Mouse (Mus musculus): ENCODE results near the gene Tars2.
"Not testable (repeated sequence)": the region's sequence is repeated elsewhere in the genome, so short reads cannot be mapped to it uniquely, and the experiment has no call there.

The Tars2 gene

DNA sequence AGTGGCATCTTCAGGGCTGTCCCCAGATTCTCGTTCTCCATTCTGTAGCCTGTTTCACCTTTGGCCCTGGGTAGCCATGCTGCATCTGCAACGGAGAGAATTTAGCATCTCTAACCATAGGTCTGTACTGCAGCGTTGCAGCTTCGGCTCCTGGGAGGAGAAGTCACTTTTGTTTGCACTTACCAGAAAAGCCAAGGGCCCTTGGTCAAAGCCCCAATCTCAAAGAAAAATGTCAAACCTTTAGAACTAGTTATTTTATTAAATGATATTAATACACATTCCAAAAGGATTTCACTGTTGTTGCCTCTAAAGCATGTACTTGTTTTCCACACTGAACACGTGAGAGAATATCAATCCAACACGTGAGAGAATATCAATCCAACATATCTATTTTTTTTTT, at the start of gene Tars2:
Gene Tars2, minus strand, starts transcription at position 101 of the 400 bp plus-strand sequence.
- no peak for DNase-seq (ENCODE audit: low read depth in 2 of 2, low spot score in 2 of 2)

GRCm38 (mm10) chr3:95808384-95808783, 48.4 kb upstream of the Tars2 start:
- DNase-seq (ENCODE audit: low read depth in 2 of 2, low spot score in 2 of 2): no peak

DNA sequence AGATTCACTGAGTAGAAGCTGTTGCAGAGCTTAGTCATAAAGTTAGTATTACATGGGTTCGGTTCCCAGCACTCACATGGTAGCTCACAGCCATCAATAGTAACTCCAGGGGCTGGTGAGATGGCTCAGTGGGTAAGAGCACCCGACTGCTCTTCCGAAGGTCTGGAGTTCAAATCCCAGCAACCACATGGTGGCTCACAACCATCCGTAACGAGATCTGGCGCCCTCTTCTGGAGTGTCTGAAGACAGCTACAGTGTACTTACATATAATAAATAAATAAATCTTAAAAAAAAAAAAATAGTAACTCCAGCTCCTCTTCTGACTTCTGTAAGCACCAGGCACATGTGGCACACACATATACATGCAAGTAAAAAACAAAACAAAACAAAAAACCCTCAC, 47.6 kb upstream of the Tars2 start:
- not testable (repeated sequence) for DNase-seq (ENCODE audit: low read depth in 2 of 2, low spot score in 2 of 2)

- no peak for DNase-seq (ENCODE audit: low read depth in 2 of 2, low spot score in 2 of 2)
These were observed 46.7 kb upstream of the Tars2 start for GRCm38 (mm10) chr3:95806677-95807076.

- DNase-seq (ENCODE audit: low read depth in 2 of 2, low spot score in 2 of 2): no peak
These were observed 43.8 kb upstream of the Tars2 start for GRCm38 (mm10) chr3:95803851-95804250.

- no peak for DNase-seq (ENCODE audit: low read depth in 2 of 2, low spot score in 2 of 2)
These were observed 38.8 kb upstream of the Tars2 start for GRCm38 (mm10) chr3:95798756-95799155.

DNA sequence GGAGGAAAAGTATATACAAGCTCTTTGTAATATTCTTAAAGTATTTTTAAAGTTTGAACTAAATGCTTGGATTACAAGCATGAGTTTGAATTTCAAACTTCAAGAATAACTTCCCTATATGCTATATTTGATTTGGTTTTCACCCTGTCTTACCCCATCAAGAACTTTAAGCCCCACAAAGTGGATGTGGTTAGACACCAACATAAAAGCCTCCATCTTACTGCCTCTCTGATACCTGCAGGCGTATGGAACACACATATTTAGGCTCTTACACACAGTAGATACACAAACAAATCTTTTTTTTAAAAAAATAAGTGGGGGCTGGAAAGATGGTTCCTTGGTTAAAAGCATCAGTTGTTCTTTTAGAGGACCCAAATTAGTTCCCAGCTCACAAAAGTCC, 34.3 kb upstream of the Tars2 start:
- DNase-seq (ENCODE audit: low read depth in 2 of 2, low spot score in 2 of 2): peak in 1 of 2 experiments; percentile 26

- DNase-seq (ENCODE audit: low read depth in 2 of 2, low spot score in 2 of 2): no peak
These were observed 33.7 kb upstream of the Tars2 start for GRCm38 (mm10) chr3:95793662-95794061.

- no peak for DNase-seq (ENCODE audit: low read depth in 2 of 2, low spot score in 2 of 2)
These were observed 25.5 kb upstream of the Tars2 start for GRCm38 (mm10) chr3:95785501-95785900.

GRCm38 (mm10) chr3:95771985-95772384, 12.0 kb upstream of the Tars2 start:
- DNase-seq (ENCODE audit: low read depth in 2 of 2, low spot score in 2 of 2): peak; percentile 25 to 55

- no peak for DNase-seq (ENCODE audit: low read depth in 2 of 2, low spot score in 2 of 2)
These were observed 5.5 kb upstream of the Tars2 start for GRCm38 (mm10) chr3:95765534-95765933.

DNA sequence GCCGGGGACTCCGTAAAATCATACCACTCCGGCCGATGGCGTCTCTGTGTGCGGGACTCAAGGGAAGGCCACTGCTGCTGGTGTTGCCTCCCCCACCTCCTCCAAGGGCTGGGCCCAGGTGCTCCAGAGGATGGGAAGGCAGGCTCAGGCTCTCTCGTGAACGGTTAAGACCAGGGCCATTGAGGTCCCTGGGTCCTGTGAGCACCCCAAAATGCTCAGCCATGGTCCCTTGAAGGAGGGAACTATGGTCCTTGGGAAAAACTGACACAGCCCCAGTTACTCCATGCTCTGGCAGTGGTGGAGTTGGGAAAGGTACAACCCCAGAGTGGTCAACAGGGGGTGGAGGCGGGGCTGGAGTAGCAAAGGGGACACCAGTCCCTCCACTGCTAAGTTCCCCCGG, 3.8 kb upstream of the Tars2 start:
- DNase-seq (ENCODE audit: low read depth in 2 of 2, low spot score in 2 of 2): no peak

DNA sequence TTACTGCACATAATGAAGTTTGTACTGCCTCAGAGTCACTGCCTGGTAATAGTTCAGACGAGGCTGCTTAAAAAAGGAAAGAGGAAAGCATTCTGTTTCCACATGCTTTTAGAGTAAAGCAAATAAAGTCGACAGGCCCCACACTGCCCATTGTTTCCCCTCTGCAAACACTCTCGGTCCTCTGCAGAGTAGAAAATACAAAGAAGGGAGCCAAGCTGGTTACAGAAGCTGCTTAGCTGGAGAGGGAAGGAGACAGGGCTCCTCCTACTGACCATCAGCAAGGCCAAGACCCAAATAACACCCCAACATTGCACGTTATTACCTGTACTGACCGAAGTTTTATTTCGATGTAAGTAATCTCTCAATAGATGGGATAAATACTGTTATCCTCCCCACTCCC, 3.0 kb upstream of the Tars2 start:
- DNase-seq (ENCODE audit: low read depth in 2 of 2, low spot score in 2 of 2): no peak

GRCm38 (mm10) chr3:95761771-95762170, 1.8 kb upstream of the Tars2 start:
- no peak for DNase-seq (ENCODE audit: low read depth in 2 of 2, low spot score in 2 of 2)

DNA sequence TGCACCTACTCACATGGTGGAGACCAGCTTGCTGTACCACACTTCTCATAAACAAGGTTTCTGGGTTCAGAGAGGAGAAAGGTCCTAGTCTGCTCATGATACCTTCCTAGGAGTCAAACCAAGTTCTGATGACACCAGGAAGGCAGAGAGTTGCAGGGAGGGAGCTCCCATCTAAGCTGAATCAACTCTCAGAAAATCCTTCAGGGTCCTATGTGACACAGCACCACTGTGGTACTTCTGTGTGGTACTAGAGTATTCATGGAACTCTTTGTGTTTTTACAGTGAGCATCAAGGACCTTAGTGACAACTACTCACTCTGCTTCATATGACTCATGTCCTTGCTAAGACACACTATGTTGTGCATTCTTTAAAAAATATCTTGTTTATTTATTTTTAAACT, 650 bp upstream of the Tars2 start:
- DNase-seq (ENCODE audit: low read depth in 2 of 2, low spot score in 2 of 2): no peak

- DNase-seq (ENCODE audit: low read depth in 2 of 2, low spot score in 2 of 2): peak; percentile 28 to 47
These were observed 1.4 kb downstream of the Tars2 start for GRCm38 (mm10) chr3:95758467-95759218.

DNA sequence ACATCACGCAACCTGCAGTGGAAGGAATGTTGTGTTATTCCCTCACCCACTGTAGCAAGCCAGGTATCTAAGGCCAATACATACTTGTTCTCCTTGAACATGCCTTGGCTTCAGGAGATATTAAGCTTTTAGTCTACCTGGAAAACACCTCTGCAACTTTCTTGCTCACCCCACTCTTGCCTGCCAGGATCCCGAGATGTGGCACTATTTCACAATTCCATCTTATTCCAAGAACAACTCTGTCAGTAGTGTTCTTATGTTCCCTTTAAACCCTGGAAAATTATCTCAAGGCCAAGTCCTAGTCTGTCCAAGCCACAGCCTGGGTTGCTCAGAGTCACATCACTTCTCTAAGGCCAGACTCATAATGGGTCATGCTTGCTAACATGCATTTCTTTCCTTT, 3.2 kb downstream of the Tars2 start:
- no peak for DNase-seq (ENCODE audit: low read depth in 2 of 2, low spot score in 2 of 2)

- peak; percentile 80 to 86 for DNase-seq (ENCODE audit: low read depth in 2 of 2, low spot score in 2 of 2)
These were observed 5.4 kb downstream of the Tars2 start for GRCm38 (mm10) chr3:95754345-95755206.

GRCm38 (mm10) chr3:95752935-95753334, 7.1 kb downstream of the Tars2 start:
- DNase-seq (ENCODE audit: low read depth in 2 of 2, low spot score in 2 of 2): no peak

DNA sequence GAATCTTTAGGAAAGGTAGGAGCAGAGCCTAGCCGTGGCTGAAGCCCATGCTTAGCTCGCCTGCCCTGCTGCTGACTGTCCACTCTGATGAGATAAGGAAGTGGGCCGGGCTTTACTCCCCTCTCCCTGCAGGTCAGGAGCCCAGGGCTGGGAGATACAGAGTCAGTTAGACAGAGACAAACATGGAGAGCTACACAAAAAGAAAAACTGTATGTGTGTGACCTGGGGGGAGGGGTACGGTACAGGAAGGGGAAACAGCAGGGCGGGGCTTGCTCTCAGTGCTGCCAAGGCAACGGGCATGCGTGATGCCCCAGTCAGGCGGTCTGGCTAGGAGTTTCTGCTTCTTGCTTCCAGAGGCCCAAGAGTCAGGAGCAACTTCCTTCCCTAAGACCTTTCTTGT, 19.6 kb downstream of the Tars2 start:
- no peak for DNase-seq (ENCODE audit: low read depth in 2 of 2, low spot score in 2 of 2)

GRCm38 (mm10) chr3:95739353-95740104, 20.5 kb downstream of the Tars2 start, which contains the start of gene Ecm1:
Gene Ecm1 (minus strand): TSS chr3:95739569.
- DNase-seq (ENCODE audit: low read depth in 2 of 2, low spot score in 2 of 2): peak in 1 of 2 experiments; percentile 30

All from CD8-positive naive resting alpha-beta T cell, adult 2 months (primary cell).